Mouse (Mus musculus) lung, embryonic 14.5 days (tissue): Measurements from ENCODE around the gene Ltbp4. TPM values are rescaled to one million over a fixed set of nuclear protein-coding genes. Genes with fewer than 3 reads are reported as not detected.

Experiments
- ATAC-seq: fragments of 200-750 bp; cut with Nextera tagmentation; 2 replicates; pipeline ENCODE4 v1.8.0; 2017; ENCODE audit warnings: mild to moderate bottlenecking, moderate TSS enrichment, moderate library complexity; ENCODE audit not compliant: insufficient read depth
- DNase-seq: peaks from one replicate; pipeline ENCODE4 v3.0.0-alpha.2; 2015
- H3K27ac ChIP-seq: fragments of 300-500 bp; sonication (generic); 2 replicates; pipeline ENCODE4 v1.5.1; 2014; ENCODE audit warnings: low read depth, mild to moderate bottlenecking, moderate library complexity
- H3K27me3 ChIP-seq: fragments of 300-500 bp; sonication (generic); 2 replicates; pipeline ENCODE4 v1.6.1; 2014; ENCODE audit warnings: low read length, control low read depth; ENCODE audit not compliant: insufficient read depth
- H3K36me3 ChIP-seq: fragments of 300-500 bp; sonication (generic); 2 replicates; pipeline ENCODE4 v1.6.1; 2014; ENCODE audit warnings: control low read depth; ENCODE audit not compliant: insufficient read depth
- H3K4me1 ChIP-seq: fragments of 300-500 bp; sonication (generic); 2 replicates; pipeline ENCODE4 v1.6.1; 2014; ENCODE audit warnings: antibody characterized with exemption, control low read depth; ENCODE audit not compliant: insufficient read depth
- H3K4me2 ChIP-seq: fragments of 300-500 bp; sonication (generic); 2 replicates; pipeline ENCODE4 v1.6.1; 2014; ENCODE audit warnings: mild to moderate bottlenecking
- H3K4me3 ChIP-seq: fragments of 300-500 bp; sonication (generic); 2 replicates; pipeline ENCODE4 v1.5.1; 2014; ENCODE audit warnings: low read depth, low read length
- H3K9ac ChIP-seq: fragments of 300-500 bp; sonication (generic); 2 replicates; pipeline ENCODE4 v1.6.1; 2014
- H3K9me3 ChIP-seq: fragments of 300-500 bp; sonication (generic); 2 replicates; pipeline ENCODE4 v1.6.1; 2016; ENCODE audit warnings: low read depth, low read length, control low read depth
- CTCF ChIP-seq: IDR thresholded peaks from 2 replicates; pipeline ENCODE4 v1.5.1; 2016; ENCODE audit warnings: antibody characterized with exemption, low read depth
- WGBS: fragments of 180-500 bp; shearing (Covaris S2); extraction: QIAGEN DNeasy Blood & Tissue Kit; methylation state at CpG from one replicate; pipeline ENCODE4 v1.1.7; 2014; 5-methylcytosine and 5-hydroxymethylcytosine counted together
- polyA plus RNA-seq: library from polyadenylated mRNA; unstranded; fragments of >200 nt; fragmentation: Nextera tagmentation; extraction: Ambion mirVana; gene quantifications from 2 replicates; pipeline ENCODE4 v1.2.1, GENCODE M21; 2014

The Ltbp4 gene
- polyA plus RNA-seq, 1 experiment from 2014 or later: 86.0 TPM

GRCm38 (mm10) chr7:27361283-27361946, 23.9 kb upstream of the Ltbp4 start:
- TF ChIP-seq CTCF: no peak
- no peaks in the 10 kb centered on the region for H3K36me3 ChIP-seq
- H3K9ac ChIP-seq: peak overlapping the region; percentile 61
- H3K9me3 ChIP-seq: no peaks in the 10 kb centered on the region
- H3K27me3 ChIP-seq: peaks cover 39% of the 10 kb centered on the region
- ATAC-seq (peak; percentile 92), DNase-seq (peak; percentile 100)
- peaks cover 4% of the 10 kb centered on the region; the same call in 1 of the 2 replicates for H3K4me1 ChIP-seq
- H3K4me3 ChIP-seq: peak overlapping the region; percentile 47
- peak overlapping the region; percentile 85 for H3K4me2 ChIP-seq
- under 1% methylated on average over 52 of the region's 52 CpGs for WGBS
- no peak overlapping the region for H3K27ac ChIP-seq

GRCm38 (mm10) chr7:27360749-27361148, 23.3 kb upstream of the Ltbp4 start:
- 42% methylated on average over 6 of the region's 6 CpGs for WGBS
- no peak overlapping the region for H3K27ac ChIP-seq
- no peak overlapping the region for H3K9ac ChIP-seq
- DNase-seq: no peak
- peaks cover 32% of the 10 kb centered on the region for H3K27me3 ChIP-seq
- ATAC-seq: no peak
- no peaks in the 10 kb centered on the region for H3K9me3 ChIP-seq
- H3K4me1 ChIP-seq: peaks cover 4% of the 10 kb centered on the region; the same call in 1 of the 2 replicates
- TF ChIP-seq CTCF: no peak
- no peaks in the 10 kb centered on the region for H3K36me3 ChIP-seq
- H3K4me2 ChIP-seq: peak overlapping the region; percentile 85
- H3K4me3 ChIP-seq: peak overlapping the region; percentile 47; the same call in 1 of the 2 replicates

GRCm38 (mm10) chr7:27359706-27360358, 22.3 kb upstream of the Ltbp4 start:
- Histone ChIP-seq H3K4me2 (no peak overlapping the region), H3K27me3 (peaks cover 23% of the 10 kb centered on the region), H3K4me3 (no peak overlapping the region), H3K9ac (no peak overlapping the region), H3K27ac (no peak overlapping the region), H3K4me1 (peaks cover 7% of the 10 kb centered on the region), H3K9me3 (no peaks in the 10 kb centered on the region), H3K36me3 (no peaks in the 10 kb centered on the region)
- 82% methylated on average over 9 of the region's 9 CpGs for WGBS
- ATAC-seq (no peak), DNase-seq (no peak)
- TF ChIP-seq CTCF: no peak

GRCm38 (mm10) chr7:27359162-27359561, 21.7 kb upstream of the Ltbp4 start:
- peaks cover 13% of the 10 kb centered on the region for H3K4me1 ChIP-seq
- H3K4me2 ChIP-seq: no peak overlapping the region
- DNase-seq (no peak), ATAC-seq (no peak)
- no peaks in the 10 kb centered on the region for H3K36me3 ChIP-seq
- H3K4me3 ChIP-seq: no peak overlapping the region
- no peak overlapping the region for H3K27ac ChIP-seq
- no peaks in the 10 kb centered on the region for H3K9me3 ChIP-seq
- no peak for TF ChIP-seq CTCF
- WGBS: 63% methylated on average over 2 of the region's 2 CpGs
- H3K27me3 ChIP-seq: peaks cover 16% of the 10 kb centered on the region
- no peak overlapping the region for H3K9ac ChIP-seq

- Histone ChIP-seq H3K4me3 (peak overlapping the region; percentile 66; the same call in 1 of the 2 replicates), H3K27ac (peak overlapping the region; percentile 87; the same call in 1 of the 2 replicates), H3K9ac (no peak overlapping the region; the same call in 1 of the 2 replicates), H3K9me3 (no peaks in the 10 kb centered on the region), H3K27me3 (peaks cover 5% of the 10 kb centered on the region; the same call in 1 of the 2 replicates), H3K36me3 (peaks cover 6% of the 10 kb centered on the region; the same call in 1 of the 2 replicates), H3K4me1 (peaks cover 13% of the 10 kb centered on the region), H3K4me2 (peak overlapping the region; percentile 65)
- 19% methylated on average over 3 of the region's 3 CpGs for whole genome bisulfite sequencing
- peak; percentile 39 for DNase-seq
- ATAC-seq: no peak
- no peak for TF ChIP-seq CTCF
These were observed 20.1 kb upstream of the Ltbp4 start for GRCm38 (mm10) chr7:27357595-27357978.

- H3K36me3 ChIP-seq: peaks cover 12% of the 10 kb centered on the region
- H3K4me2 ChIP-seq: peak within 1 kb of the TSS; percentile 65
- H3K27me3 ChIP-seq: peaks cover under 1% of the 10 kb centered on the region; the same call in 1 of the 2 replicates
- H3K4me1 ChIP-seq: peaks cover 13% of the 10 kb centered on the region
- no peaks in the 10 kb centered on the region for H3K9me3 ChIP-seq
- peak within 1 kb of the TSS; percentile 66 for H3K4me3 ChIP-seq
- H3K27ac ChIP-seq: peak within 1 kb of the TSS; percentile 87
- ATAC-seq: no peak
- H3K9ac ChIP-seq: peak within 1 kb of the TSS; percentile 47
- 1% methylated on average over 27 of the region's 27 CpGs for WGBS
- peak; percentile 75 for DNase-seq
- peak; percentile 29; the same call in 1 of the 2 replicates for TF ChIP-seq CTCF
These were observed 19.5 kb upstream of the Ltbp4 start, which contains the start of gene Gm20479 for GRCm38 (mm10) chr7:27356861-27357594. Gm20479 (minus strand) TSS chr7:27357419.
